Mouse (Mus musculus): Measurements from ENCODE around the gene Pwp2. TPM values are rescaled to one million over a fixed set of nuclear protein-coding genes. Genes with fewer than 3 reads are reported as not detected.

The Pwp2 gene
- polyA plus RNA-seq, 2 experiments = 15.8 to 16.9 TPM

DNA sequence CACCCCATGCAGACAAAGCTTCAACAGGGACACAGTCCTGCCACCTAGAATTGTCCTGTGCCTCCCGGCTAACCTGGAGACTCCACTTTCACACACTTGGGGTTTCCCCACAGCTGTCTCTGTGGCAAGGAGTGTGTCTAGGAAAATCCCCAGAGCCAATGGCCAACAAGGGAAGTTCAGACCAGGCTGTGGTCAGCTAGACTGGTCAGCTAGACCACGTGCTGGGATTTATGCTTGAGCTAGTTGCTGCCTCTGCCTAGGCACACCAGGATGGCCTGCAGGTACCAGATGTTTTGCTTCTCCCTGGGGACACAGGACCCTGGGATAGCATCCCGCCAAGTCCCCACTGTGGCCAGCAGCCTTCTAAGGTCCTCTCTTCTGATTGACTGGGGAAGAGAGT is 47.8 kb downstream of the Pwp2 start:
- no peaks in the 10 kb centered on the region for H3K36me3 ChIP-seq (ENCODE audit: control insufficient read depth, insufficient read depth, low read length)
- peaks cover 23% of the 10 kb centered on the region for H3K4me1 ChIP-seq (ENCODE audit: control insufficient read depth, insufficient read depth, low read length)
- no peak overlapping the region for H3K4me3 ChIP-seq (replicated peaks; ENCODE audit: low read length)
- WGBS = 93% methylated on average over 3 of the region's 3 CpGs
- no peak overlapping the region for H3K9ac ChIP-seq (ENCODE audit: low read depth, low read length, severe bottlenecking)
- ATAC-seq (ENCODE audit: low FRiP score, low read depth) = no peak
- no peak overlapping the region for H3K4me2 ChIP-seq (replicated peaks; ENCODE audit: low read depth, low read length, severe bottlenecking)
- H3K27ac ChIP-seq (replicated peaks; ENCODE audit: low read depth, low read length) = no peak overlapping the region
- H3K9me3 ChIP-seq (ENCODE audit: control insufficient read depth, low read length) = no peaks in the 10 kb centered on the region
- DNase-seq (ENCODE audit: low spot score) = no peak
- no peaks in the 10 kb centered on the region for H3K27me3 ChIP-seq (ENCODE audit: control insufficient read depth, insufficient read depth, low read length)
- no peak for TF ChIP-seq POLR2A (IDR thresholded peaks at IDR 0.05; ENCODE audit: borderline replicate concordance, extremely low read depth, insufficient read depth, insufficient read length)

DNA sequence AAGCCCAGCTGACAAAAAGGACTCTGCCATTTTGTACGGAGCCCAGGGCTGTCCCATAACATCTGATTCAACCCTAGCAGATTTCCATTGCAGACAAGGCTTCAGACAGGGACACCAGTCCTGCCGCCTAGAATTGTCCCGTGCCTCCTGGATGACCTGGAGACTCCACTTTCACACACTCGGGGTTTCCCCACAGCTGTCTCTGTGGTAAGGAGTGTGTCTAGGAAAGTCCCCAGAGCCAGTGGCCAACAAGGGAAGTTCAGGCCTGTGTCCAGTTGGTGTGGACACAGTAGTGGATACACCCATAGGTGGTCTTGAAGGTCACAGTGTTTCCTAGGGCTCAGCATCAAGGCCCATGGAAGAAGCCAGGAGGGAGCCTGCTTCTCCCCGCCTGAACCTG is 49.0 kb downstream of the Pwp2 start:
- ATAC-seq (ENCODE audit: low FRiP score, low read depth) (no peak), DNase-seq (ENCODE audit: low spot score) (no peak)
- no peak overlapping the region for H3K4me2 ChIP-seq (replicated peaks; ENCODE audit: low read depth, low read length, severe bottlenecking)
- no peaks in the 10 kb centered on the region for H3K27me3 ChIP-seq (ENCODE audit: control insufficient read depth, insufficient read depth, low read length)
- 84% methylated on average over 5 of the region's 5 CpGs for WGBS
- H3K4me3 ChIP-seq (replicated peaks; ENCODE audit: low read length) = no peak overlapping the region
- peaks cover 23% of the 10 kb centered on the region for H3K4me1 ChIP-seq (ENCODE audit: control insufficient read depth, insufficient read depth, low read length)
- no peaks in the 10 kb centered on the region for H3K36me3 ChIP-seq (ENCODE audit: control insufficient read depth, insufficient read depth, low read length)
- H3K9ac ChIP-seq (ENCODE audit: low read depth, low read length, severe bottlenecking) = no peak overlapping the region
- H3K9me3 ChIP-seq (ENCODE audit: control insufficient read depth, low read length) = no peaks in the 10 kb centered on the region
- no peak overlapping the region for H3K27ac ChIP-seq (replicated peaks; ENCODE audit: low read depth, low read length)
- TF ChIP-seq POLR2A (IDR thresholded peaks at IDR 0.05; ENCODE audit: borderline replicate concordance, extremely low read depth, insufficient read depth, insufficient read length) = no peak

DNA sequence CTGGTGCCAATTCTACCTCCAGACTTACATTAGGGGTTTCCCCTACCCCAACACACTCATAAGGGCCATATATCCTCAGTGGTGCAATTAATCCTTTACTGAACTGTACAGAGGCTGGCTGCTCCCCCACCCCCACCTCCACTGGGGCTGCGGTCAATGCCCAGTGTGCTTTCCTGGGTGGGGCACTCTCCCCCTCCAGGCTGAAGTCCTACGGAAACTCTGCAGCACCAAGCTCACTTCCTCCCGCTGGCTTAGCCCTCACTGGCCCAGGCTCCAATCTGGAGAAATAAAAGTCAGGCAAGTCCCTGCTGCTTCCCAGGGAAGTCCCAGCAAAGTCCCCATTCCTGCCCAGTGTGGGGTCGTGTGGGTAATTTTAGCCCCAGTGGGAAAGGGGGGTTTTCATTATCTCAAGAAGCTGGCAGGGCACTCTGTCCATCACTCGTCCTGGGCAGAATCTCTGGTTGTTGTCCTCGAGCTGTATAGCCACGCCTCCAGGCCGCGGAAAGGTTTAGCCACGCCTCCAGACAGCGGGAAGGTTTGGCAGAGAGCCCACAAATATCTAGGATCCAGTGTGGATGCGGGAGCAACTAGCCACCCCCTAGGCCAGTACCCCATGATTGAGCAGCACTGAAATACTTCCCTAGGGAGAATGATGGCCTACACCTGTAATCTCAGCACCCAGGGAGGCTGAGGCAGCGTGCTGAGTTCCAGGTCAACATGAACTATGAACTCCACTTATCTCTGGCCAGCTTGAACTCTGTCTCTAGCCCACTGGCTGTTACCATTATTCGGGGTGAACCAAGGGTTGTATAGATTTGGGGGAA is 49.8 kb downstream of the Pwp2 start:
- ATAC-seq (ENCODE audit: low FRiP score, low read depth) (peak; percentile 28; the same call in 1 of the 2 replicates), DNase-seq (ENCODE audit: low spot score) (no peak)
- no peak for TF ChIP-seq POLR2A (IDR thresholded peaks at IDR 0.05; ENCODE audit: borderline replicate concordance, extremely low read depth, insufficient read depth, insufficient read length)
- Histone ChIP-seq H3K9me3 (ENCODE audit: control insufficient read depth, low read length) (no peaks in the 10 kb centered on the region), H3K27ac (replicated peaks; ENCODE audit: low read depth, low read length) (0 out of 2 replicates have a peak overlapping the region, but pooled peaks have one; percentile 26), H3K36me3 (ENCODE audit: control insufficient read depth, insufficient read depth, low read length) (no peaks in the 10 kb centered on the region), H3K27me3 (ENCODE audit: control insufficient read depth, insufficient read depth, low read length) (no peaks in the 10 kb centered on the region), H3K4me2 (replicated peaks; ENCODE audit: low read depth, low read length, severe bottlenecking) (peak overlapping the region; percentile 26; the same call in 1 of the 2 replicates), H3K9ac (ENCODE audit: low read depth, low read length, severe bottlenecking) (no peak overlapping the region), H3K4me3 (replicated peaks; ENCODE audit: low read length) (no peak overlapping the region), H3K4me1 (ENCODE audit: control insufficient read depth, insufficient read depth, low read length) (peaks cover 23% of the 10 kb centered on the region)
- 10% methylated on average over 14 of the region's 14 CpGs for WGBS

DNA sequence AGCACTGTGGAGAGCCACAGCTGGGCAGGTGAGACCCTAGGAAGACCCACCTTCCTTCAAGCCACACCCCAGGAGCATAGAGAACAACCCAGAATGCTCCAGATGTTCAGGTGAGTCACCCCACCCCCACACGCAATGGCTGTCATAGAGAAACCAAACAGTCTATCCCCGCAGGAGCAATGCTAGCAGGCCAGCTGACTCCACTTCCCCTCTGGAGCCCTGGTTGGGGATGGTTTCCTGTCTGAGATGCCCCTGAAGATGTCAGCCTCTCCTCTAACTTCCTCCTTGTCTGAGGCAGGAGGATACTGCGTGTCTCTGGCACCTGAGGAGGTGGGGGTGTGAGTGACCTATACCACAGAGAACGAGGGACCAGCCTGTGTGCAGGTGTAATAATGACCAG is 50.5 kb downstream of the Pwp2 start:
- ATAC-seq (ENCODE audit: low FRiP score, low read depth) (no peak), DNase-seq (ENCODE audit: low spot score) (no peak)
- no peaks in the 10 kb centered on the region for H3K9me3 ChIP-seq (ENCODE audit: control insufficient read depth, low read length)
- no peak overlapping the region for H3K9ac ChIP-seq (ENCODE audit: low read depth, low read length, severe bottlenecking)
- peaks cover 24% of the 10 kb centered on the region for H3K4me1 ChIP-seq (ENCODE audit: control insufficient read depth, insufficient read depth, low read length)
- 72% methylated on average over 4 of the region's 4 CpGs for WGBS
- no peaks in the 10 kb centered on the region for H3K27me3 ChIP-seq (ENCODE audit: control insufficient read depth, insufficient read depth, low read length)
- no peak overlapping the region for H3K4me3 ChIP-seq (replicated peaks; ENCODE audit: low read length)
- no peak for TF ChIP-seq POLR2A (IDR thresholded peaks at IDR 0.05; ENCODE audit: borderline replicate concordance, extremely low read depth, insufficient read depth, insufficient read length)
- H3K36me3 ChIP-seq (ENCODE audit: control insufficient read depth, insufficient read depth, low read length) = no peaks in the 10 kb centered on the region
- H3K4me2 ChIP-seq (replicated peaks; ENCODE audit: low read depth, low read length, severe bottlenecking) = no peak overlapping the region
- no peak overlapping the region for H3K27ac ChIP-seq (replicated peaks; ENCODE audit: low read depth, low read length)

DNA sequence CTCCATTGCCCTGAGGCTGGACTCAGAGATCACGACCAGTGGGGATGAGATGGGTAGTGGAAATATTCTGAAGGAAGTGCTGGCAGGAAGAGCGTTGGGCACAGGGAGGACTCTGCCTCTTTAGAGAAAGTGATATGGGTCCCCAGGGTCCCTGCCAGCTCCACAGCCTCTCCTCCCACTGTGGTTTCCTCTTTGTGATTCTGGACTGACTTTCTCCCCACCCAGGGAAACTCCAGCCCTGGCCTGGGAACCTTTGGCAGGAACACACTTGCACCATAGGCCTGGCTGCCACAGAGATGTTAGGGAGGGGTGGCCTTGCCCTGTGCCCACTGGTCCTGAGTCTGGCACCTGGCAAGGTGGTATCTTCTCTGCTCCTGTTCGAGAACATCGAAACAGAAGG is 55.0 kb downstream of the Pwp2 start:
- no peaks in the 10 kb centered on the region for H3K9me3 ChIP-seq (ENCODE audit: control insufficient read depth, low read length)
- ATAC-seq (ENCODE audit: low FRiP score, low read depth) = no peak
- H3K27ac ChIP-seq (replicated peaks; ENCODE audit: low read depth, low read length) = no peak overlapping the region
- no peak overlapping the region for H3K9ac ChIP-seq (ENCODE audit: low read depth, low read length, severe bottlenecking)
- H3K27me3 ChIP-seq (ENCODE audit: control insufficient read depth, insufficient read depth, low read length) = no peaks in the 10 kb centered on the region
- no peak overlapping the region for H3K4me3 ChIP-seq (replicated peaks; ENCODE audit: low read length)
- H3K4me1 ChIP-seq (ENCODE audit: control insufficient read depth, insufficient read depth, low read length) = peaks cover 18% of the 10 kb centered on the region
- DNase-seq (ENCODE audit: low spot score) = no peak
- WGBS = 65% methylated on average over 4 of the region's 4 CpGs
- H3K4me2 ChIP-seq (replicated peaks; ENCODE audit: low read depth, low read length, severe bottlenecking) = no peak overlapping the region
- no peaks in the 10 kb centered on the region for H3K36me3 ChIP-seq (ENCODE audit: control insufficient read depth, insufficient read depth, low read length)
- no peak for TF ChIP-seq POLR2A (IDR thresholded peaks at IDR 0.05; ENCODE audit: borderline replicate concordance, extremely low read depth, insufficient read depth, insufficient read length)

Measured in limb, embryonic 14.5 days (tissue).